Mouse (Mus musculus) CH12.LX (cell line): Measurements from ENCODE around the gene Krt39. TPM values are rescaled to one million over a fixed set of nuclear protein-coding genes. Genes with fewer than 3 reads are reported as not detected.

ENCODE experiments used
- DNase-seq: peaks from one replicate; pipeline ENCODE4 v3.0.0-alpha.2; 2013; ENCODE audit errors: extremely low read depth
- H3K27ac ChIP-seq: 2 replicates; pipeline ENCODE4 v1.5.1; 2012; ENCODE audit warnings: low read depth, mild to moderate bottlenecking, control low read depth, moderate library complexity; ENCODE audit not compliant: insufficient read depth
- H3K27me3 ChIP-seq: replicated peaks from 2 replicates; pipeline ENCODE3; 2012; ENCODE audit warnings: inconsistent platforms
- H3K36me3 ChIP-seq, 2 experiments: replicated peaks in 1 of 2; 2 replicates each; pipeline versions ENCODE3 to v1.6.1; 2012; ENCODE audit warnings: inconsistent platforms in 1 of 2, low read length in 1 of 2, mild to moderate bottlenecking in 1 of 2, mixed read lengths in 1 of 2, moderate library complexity in 1 of 2; ENCODE audit not compliant: control insufficient read depth in 1 of 2, insufficient read depth in 1 of 2
- H3K4me1 ChIP-seq, 2 experiments: 2 replicates each; pipeline ENCODE4 v1.6.1; 2012; ENCODE audit warnings: inconsistent platforms in 1 of 2, moderate library complexity in 1 of 2; ENCODE audit not compliant: insufficient read depth in 2 of 2, control insufficient read depth in 1 of 2
- H3K4me2 ChIP-seq: 2 replicates; pipeline ENCODE4 v1.6.1; 2012; ENCODE audit warnings: low read depth, mild to moderate bottlenecking, control low read depth; ENCODE audit not compliant: poor library complexity, insufficient read depth, severe bottlenecking
- H3K4me3 ChIP-seq, 3 experiments: fragments of 150-350 bp in 1 of 3; sonication (generic) in 1 of 3; replicated peaks in 1 of 3; 2 replicates each; pipeline versions ENCODE3 to v1.5.1; 2011 to 2012; ENCODE audit warnings: low read depth in 2 of 3, low read length in 2 of 3, mild to moderate bottlenecking in 2 of 3, moderate library complexity in 2 of 3, control low read depth in 1 of 3, improper control_type of control experiment in 1 of 3, inconsistent platforms in 1 of 3, mixed read lengths in 1 of 3; ENCODE audit not compliant: poor library complexity in 1 of 3
- H3K79me2 ChIP-seq: replicated peaks from 2 replicates; pipeline ENCODE4 v1.6.1; 2012; ENCODE audit warnings: mild to moderate bottlenecking, moderate library complexity; ENCODE audit not compliant: control insufficient read depth, poor library complexity, insufficient read depth, severe bottlenecking; ENCODE audit errors: extremely low read depth
- H3K9ac ChIP-seq: 2 replicates; pipeline ENCODE4 v1.6.1; 2012; ENCODE audit warnings: low read depth, mild to moderate bottlenecking, control low read depth, moderate library complexity; ENCODE audit not compliant: insufficient read depth
- H3K9me3 ChIP-seq: replicated peaks from 2 replicates; pipeline ENCODE3; 2012; ENCODE audit warnings: low read length, inconsistent platforms, mixed read lengths
- CHD1 ChIP-seq: IDR thresholded peaks from 2 replicates; pipeline ENCODE4 v1.6.1; 2012; ENCODE audit warnings: low read depth, low read length, improper control_type of control experiment, inconsistent platforms
- CHD2 ChIP-seq: IDR thresholded peaks from 2 replicates; pipeline ENCODE4 v1.6.1; 2011; ENCODE audit warnings: low read length, improper control_type of control experiment
- CTCF ChIP-seq, 2 experiments: IDR thresholded peaks in 1 of 2; conservative IDR thresholded peaks in 1 of 2; 2 replicates each; pipeline ENCODE4 v1.5.1; 2011 to 2012; ENCODE audit warnings: low read depth in 2 of 2, low read length in 2 of 2, improper control_type of control experiment in 1 of 2, inconsistent platforms in 1 of 2, mild to moderate bottlenecking in 1 of 2, moderate library complexity in 1 of 2
- E2F4 ChIP-seq: IDR thresholded peaks from 2 replicates; pipeline ENCODE4 v1.6.1; 2011; ENCODE audit warnings: low read depth, low read length, improper control_type of control experiment; ENCODE audit not compliant: insufficient replicate concordance
- ELF1 ChIP-seq: IDR thresholded peaks from 2 replicates; pipeline ENCODE4 v1.6.1; 2014; ENCODE audit warnings: low read depth, mild to moderate bottlenecking, inconsistent platforms, low read length, improper control_type of control experiment
- EP300 ChIP-seq: IDR thresholded peaks from 2 replicates; pipeline ENCODE4 v1.6.1; 2011; ENCODE audit warnings: low read length, improper control_type of control experiment
- ETS1 ChIP-seq: conservative IDR thresholded peaks from 2 replicates; pipeline ENCODE4 v1.6.1; 2012; ENCODE audit warnings: low read depth, mild to moderate bottlenecking, inconsistent platforms, low read length, improper control_type of control experiment, moderate library complexity
- GABPA ChIP-seq: IDR thresholded peaks from 2 replicates; pipeline ENCODE4 v1.6.1; 2012; ENCODE audit warnings: low read depth, low read length, improper control_type of control experiment, inconsistent platforms; ENCODE audit not compliant: insufficient replicate concordance
- IRF4 ChIP-seq: IDR thresholded peaks from 2 replicates; pipeline ENCODE4 v1.6.1; 2014; ENCODE audit warnings: low read depth, mild to moderate bottlenecking, inconsistent platforms, low read length, improper control_type of control experiment
- JUN ChIP-seq: IDR thresholded peaks from 2 replicates; pipeline ENCODE4 v1.6.1; 2011; ENCODE audit warnings: low read depth, mild to moderate bottlenecking, low read length, improper control_type of control experiment, moderate library complexity; ENCODE audit not compliant: insufficient read depth
- KAT2A ChIP-seq: IDR thresholded peaks from 2 replicates; pipeline ENCODE4 v1.6.1; 2012; ENCODE audit warnings: low read length, improper control_type of control experiment, inconsistent platforms; ENCODE audit not compliant: insufficient replicate concordance
- MEF2A ChIP-seq: IDR thresholded peaks from 2 replicates; pipeline ENCODE4 v1.6.1; 2014; ENCODE audit warnings: low read depth, mild to moderate bottlenecking, inconsistent platforms, low read length, improper control_type of control experiment, borderline replicate concordance
- MXI1 ChIP-seq: IDR thresholded peaks from 2 replicates; pipeline ENCODE4 v1.6.1; 2011; ENCODE audit warnings: mild to moderate bottlenecking, low read depth, low read length, improper control_type of control experiment
- NRF1 ChIP-seq: IDR thresholded peaks from 2 replicates; pipeline ENCODE4 v1.6.1; 2014; ENCODE audit warnings: low read depth, mild to moderate bottlenecking, inconsistent platforms, low read length, improper control_type of control experiment, moderate library complexity
- POLR2A ChIP-seq: IDR thresholded peaks from 2 replicates; pipeline ENCODE4 v1.6.1; 2011; ENCODE audit warnings: low read depth, mild to moderate bottlenecking, improper control_type of control experiment, low read length
- SIN3A ChIP-seq: IDR thresholded peaks from 2 replicates; pipeline ENCODE4 v1.6.1; 2012; ENCODE audit warnings: low read length, improper control_type of control experiment, inconsistent platforms
- TBP ChIP-seq: conservative IDR thresholded peaks from 2 replicates; pipeline ENCODE4 v1.6.1; 2011; ENCODE audit warnings: low read depth, low read length, improper control_type of control experiment
- ZC3H11A ChIP-seq: IDR thresholded peaks from 2 replicates; pipeline ENCODE4 v1.6.1; 2012; ENCODE audit warnings: low read depth, mild to moderate bottlenecking, inconsistent platforms, low read length, improper control_type of control experiment
- ZMIZ1 ChIP-seq: IDR thresholded peaks from 2 replicates; pipeline ENCODE4 v1.6.1; 2012; ENCODE audit warnings: low read depth, mild to moderate bottlenecking, inconsistent platforms, low read length, improper control_type of control experiment
- ZNF384 ChIP-seq: IDR thresholded peaks from 2 replicates; pipeline ENCODE4 v1.6.1; 2012; ENCODE audit warnings: low read depth, low read length, improper control_type of control experiment, inconsistent platforms
- dilution Hi-C: fragments of 300-500 bp; cut with MboI; formaldehyde crosslinking; loops from 2 replicates; pipeline ENCODE4 v1.14.3; 2020; ENCODE audit warnings: low sequenced_read_pairs; ENCODE audit not compliant: extremely low pct_unique_long_range_greater_than_20kb, extremely low pct_ligation_motif_present
- in situ Hi-C: fragments of 300-500 bp; cut with MboI; formaldehyde crosslinking; loops from 3 replicates; pipeline ENCODE4 v1.14.3; 2019; ENCODE audit warnings: low sequenced_read_pairs, low pct_ligation_motif_present, low pct_unique_long_range_greater_than_20kb, mixed read lengths
- polyA plus RNA-seq: library from polyadenylated mRNA; unstranded; fragments of >175 nt; gene quantifications from 2 replicates; pipeline ENCODE4 v1.2.1, GENCODE M21; 2012; ENCODE audit warnings: low read depth; ENCODE audit not compliant: insufficient read length
- total RNA-seq, 2 experiments: library from RNA; depleted of rRNA; stranded (reverse); fragments of 300-350 nt in 1 of 2; fragments of >200 nt in 1 of 2; gene quantifications; 2 replicates each; pipeline ENCODE4 v1.2.3; 2012 to 2014

Gene Krt39
- total and polyA plus RNA-seq, 3 experiments: not detected

GRCm38 (mm10) chr11:99491040-99491439 is 30.1 kb downstream of the Krt39 start:
- DNase-seq: no peak
- Histone ChIP-seq H3K9ac (no peak overlapping the region), H3K4me1 (no peaks in the 10 kb centered on the region), H3K4me3 (no peak overlapping the region), H3K9me3 (no peaks in the 10 kb centered on the region), H3K4me2 (peak overlapping the region; percentile 11; the same call in 1 of the 2 replicates), H3K27ac (no peak overlapping the region), H3K36me3 (no peaks in the 10 kb centered on the region), H3K79me2 (no peaks in the 10 kb centered on the region), H3K27me3 (peaks cover 94% of the 10 kb centered on the region)
- in situ Hi-C loops (no loop called here), dilution Hi-C loops (no loop called here)
- no peak for TF ChIP-seq E2F4
- TF ChIP-seq CHD2: no peak
- no peak for TF ChIP-seq JUN
- no peak for TF ChIP-seq ELF1
- no peak for TF ChIP-seq ZMIZ1
- no peak for TF ChIP-seq SIN3A
- TF ChIP-seq POLR2A: no peak
- no peak for TF ChIP-seq MXI1
- no peak for TF ChIP-seq NRF1
- no peak for TF ChIP-seq MEF2A
- TF ChIP-seq CHD1: no peak
- no peak for TF ChIP-seq ZC3H11A
- TF ChIP-seq IRF4: no peak
- TF ChIP-seq EP300: no peak
- TF ChIP-seq ZNF384: no peak
- no peak for TF ChIP-seq KAT2A

GRCm38 (mm10) chr11:99490624-99491023 is 30.5 kb downstream of the Krt39 start:
- no peaks in the 10 kb centered on the region for H3K4me1 ChIP-seq
- in situ Hi-C loops: no loop called here
- dilution Hi-C loops: no loop called here
- H3K27me3 ChIP-seq: peaks cover 94% of the 10 kb centered on the region
- no peak for DNase-seq
- no peaks in the 10 kb centered on the region for H3K36me3 ChIP-seq
- no peak overlapping the region for H3K27ac ChIP-seq
- H3K9me3 ChIP-seq: no peaks in the 10 kb centered on the region
- H3K4me3 ChIP-seq: no peak overlapping the region
- H3K9ac ChIP-seq: no peak overlapping the region
- H3K4me2 ChIP-seq: peak overlapping the region; percentile 1; the same call in 1 of the 2 replicates
- no peaks in the 10 kb centered on the region for H3K79me2 ChIP-seq
- TF ChIP-seq GABPA: no peak
- TF ChIP-seq CTCF (conservative IDR thresholded peaks at IDR 0.05 in 1 of 2, IDR thresholded peaks at IDR 0.05 in 1 of 2; ENCODE audit: low read depth in 2 of 2, low read length in 2 of 2): no peak
- TF ChIP-seq ZMIZ1: no peak
- no peak for TF ChIP-seq TBP
- TF ChIP-seq ETS1: no peak
- no peak for TF ChIP-seq ZC3H11A
- no peak for TF ChIP-seq ZNF384
- TF ChIP-seq, all 38 proteins: peak for 0
